Mouse (Mus musculus) embryo, embryonic 11.5 days (tissue): ENCODE measurements around the gene Arhgef33.
"Not testable (repeated sequence)": the region's sequence is repeated elsewhere in the genome, so short reads cannot be mapped to it uniquely, and the experiment has no call there.

ENCODE experiments used
- DNase-seq: peaks from one replicate; pipeline ENCODE4 v3.0.0-alpha.2; 2012; ENCODE audit warnings: low read depth, low spot score

Gene Arhgef33

GRCm38 (mm10) chr17:80307251-80307650, at the start of gene Arhgef33:
Gene Arhgef33, plus strand, starts transcription at chr17:80307407.
- DNase-seq, result no peak

DNA sequence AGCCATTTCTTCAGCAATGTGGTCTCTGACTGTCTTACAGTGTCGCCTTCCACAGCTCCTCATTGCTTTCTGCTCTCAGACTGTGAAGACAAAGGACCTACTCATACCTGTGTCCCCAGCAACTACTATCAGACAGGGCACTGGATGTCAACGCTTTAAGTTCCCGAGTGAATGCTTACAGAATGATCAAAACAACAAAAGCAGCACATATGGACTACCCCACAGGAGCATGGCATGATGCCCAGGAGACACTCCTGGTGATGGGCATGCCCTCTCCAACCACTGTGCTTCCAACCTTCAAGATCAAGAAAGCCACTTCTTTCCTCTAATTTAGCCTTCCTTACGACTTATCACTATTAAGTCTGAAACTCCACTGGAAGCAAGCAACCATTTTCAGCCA, 40.1 kb upstream of the Arhgef33 start:
- DNase-seq, result no peak

DNA sequence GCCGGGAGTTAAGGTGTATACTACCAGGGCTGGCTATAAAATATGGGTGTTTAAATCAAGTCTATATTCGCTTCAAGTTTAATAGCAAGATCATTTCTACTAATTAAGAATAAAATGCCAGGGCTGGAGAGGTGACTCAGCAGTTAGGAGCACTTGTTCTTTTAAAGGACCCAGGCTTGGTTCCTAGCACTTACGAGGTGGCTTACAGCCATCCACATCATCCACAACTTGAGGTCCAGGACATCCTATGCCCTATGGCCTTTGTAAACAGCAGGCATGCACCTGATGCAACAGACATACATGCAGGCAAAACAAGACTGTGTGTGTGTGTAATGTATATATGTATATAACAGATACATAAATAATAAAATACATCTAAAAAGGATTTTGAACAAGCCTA, 39.1 kb upstream of the Arhgef33 start:
- DNase-seq, result no peak

GRCm38 (mm10) chr17:80270622-80271021, 36.6 kb upstream of the Arhgef33 start:
- not testable (repeated sequence) for DNase-seq

DNA sequence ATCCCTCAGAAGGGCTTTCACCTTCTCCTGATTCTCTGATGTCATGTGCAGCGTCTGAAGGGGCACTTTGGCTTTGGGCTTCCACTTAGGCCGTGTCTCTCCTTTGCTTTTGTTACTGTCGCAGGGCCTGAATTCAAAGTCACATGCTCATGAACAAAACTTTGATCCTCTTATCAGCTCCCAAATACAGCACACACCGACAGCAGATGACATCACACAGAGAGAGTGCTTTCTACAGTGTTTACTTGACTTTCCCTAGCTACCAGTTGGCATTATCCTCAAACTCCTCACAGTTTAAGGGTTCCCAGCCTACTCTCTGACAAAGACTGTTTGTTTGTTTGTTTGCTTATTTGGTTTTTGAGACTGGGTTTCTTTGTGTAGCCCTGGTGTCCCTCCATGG, 29.0 kb upstream of the Arhgef33 start:
- no peak for DNase-seq

GRCm38 (mm10) chr17:80279340-80280070, 27.7 kb upstream of the Arhgef33 start:
- DNase-seq, result no peak

DNA sequence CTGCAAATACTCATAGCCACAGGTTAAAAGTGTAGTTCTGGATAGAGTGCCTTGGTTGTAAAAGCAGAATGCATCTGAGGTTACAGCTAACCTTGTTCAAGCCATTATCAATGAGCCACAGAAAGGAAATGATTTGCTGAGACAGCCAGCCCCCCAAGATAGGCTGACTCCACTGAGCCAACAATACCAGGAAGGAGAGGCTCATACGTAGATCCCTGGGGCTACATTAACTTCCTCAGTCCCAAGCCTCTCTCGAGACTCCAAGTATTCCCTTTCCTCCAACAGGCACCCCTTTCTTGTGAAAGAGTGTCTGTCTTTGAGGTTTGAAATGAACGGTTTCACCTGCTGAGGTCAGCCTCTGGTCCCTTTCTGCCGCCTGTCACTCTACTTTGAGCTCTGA, 22.8 kb upstream of the Arhgef33 start:
- no peak for DNase-seq

GRCm38 (mm10) chr17:80288012-80288411, 19.2 kb upstream of the Arhgef33 start:
- DNase-seq, result no peak

DNA sequence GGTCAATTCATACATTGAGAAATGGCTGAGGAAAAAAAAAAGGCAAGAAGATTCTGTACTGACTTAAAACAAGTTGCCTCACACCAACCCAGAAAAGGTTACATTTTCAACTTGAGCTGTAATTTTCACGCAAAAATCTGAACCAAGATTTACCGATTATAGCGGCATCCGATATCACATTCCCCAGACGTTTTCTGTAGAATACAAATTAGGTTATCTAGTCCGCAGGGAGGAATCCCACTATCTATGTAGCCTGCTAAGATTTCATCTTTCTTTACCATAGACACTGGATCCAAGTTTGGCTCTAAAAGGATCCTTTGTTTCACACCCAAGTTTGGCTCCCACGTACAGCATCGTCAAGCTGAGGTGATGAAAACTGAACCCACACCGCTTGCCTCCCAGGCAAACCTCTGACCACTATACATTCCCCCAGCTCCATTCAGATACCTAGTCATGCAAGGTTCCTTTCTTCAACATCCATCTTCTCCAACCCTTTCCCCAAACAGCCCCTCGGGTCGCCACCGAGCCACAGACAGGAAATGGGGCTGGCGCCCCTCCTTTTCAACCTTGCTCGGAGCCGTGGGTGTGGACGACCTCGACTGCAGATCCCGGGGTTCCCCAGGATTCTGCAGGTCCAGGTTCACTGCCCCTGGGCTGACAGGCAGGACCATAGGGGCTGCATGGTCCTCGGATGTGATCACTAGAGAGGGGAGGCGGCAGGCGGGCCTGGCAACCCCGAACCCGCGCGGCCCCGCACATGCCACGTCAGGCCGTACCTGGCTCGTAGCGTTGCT, 17.7 kb upstream of the Arhgef33 start:
- peak; percentile 17 for DNase-seq

DNA sequence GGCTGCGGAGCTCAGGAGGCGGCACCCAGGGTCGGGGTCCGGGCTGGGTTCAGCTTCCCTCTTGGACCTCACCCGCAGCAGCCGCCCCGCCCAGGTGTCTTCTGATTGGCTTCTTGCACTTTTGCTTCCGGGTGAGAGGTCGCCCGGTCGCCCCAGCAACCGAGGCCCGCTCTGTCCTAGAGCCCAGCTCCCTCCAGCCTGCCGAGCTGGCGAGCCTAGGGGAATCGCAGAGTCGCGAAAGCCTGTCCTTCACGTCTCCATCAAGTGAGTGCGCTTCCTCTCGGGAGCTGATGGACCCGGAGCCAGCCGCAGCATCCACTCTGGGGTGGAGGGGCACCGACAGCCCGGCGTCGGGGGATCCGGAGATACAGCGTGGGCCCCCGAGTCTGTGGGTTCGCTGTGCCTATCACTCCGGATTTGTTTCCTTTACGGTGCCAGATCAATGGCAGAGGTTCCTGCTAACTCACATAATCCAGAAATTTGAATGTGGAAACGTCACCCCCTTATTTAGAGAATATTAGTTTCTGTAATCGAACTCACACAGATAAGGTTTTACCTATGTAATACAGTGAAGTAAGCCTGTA, 17.0 kb upstream of the Arhgef33 start, which contains the start of the genes Morn2 and Dhx57:
Morn2 (plus strand) TSS at position 130 of the 584 bp plus-strand sequence.
Dhx57 (minus strand) TSS at position 403 of the 584 bp plus-strand sequence.
- DNase-seq, result peak; percentile 95

GRCm38 (mm10) chr17:80291148-80291547, 16.1 kb upstream of the Arhgef33 start:
- peak; percentile 38 for DNase-seq

DNA sequence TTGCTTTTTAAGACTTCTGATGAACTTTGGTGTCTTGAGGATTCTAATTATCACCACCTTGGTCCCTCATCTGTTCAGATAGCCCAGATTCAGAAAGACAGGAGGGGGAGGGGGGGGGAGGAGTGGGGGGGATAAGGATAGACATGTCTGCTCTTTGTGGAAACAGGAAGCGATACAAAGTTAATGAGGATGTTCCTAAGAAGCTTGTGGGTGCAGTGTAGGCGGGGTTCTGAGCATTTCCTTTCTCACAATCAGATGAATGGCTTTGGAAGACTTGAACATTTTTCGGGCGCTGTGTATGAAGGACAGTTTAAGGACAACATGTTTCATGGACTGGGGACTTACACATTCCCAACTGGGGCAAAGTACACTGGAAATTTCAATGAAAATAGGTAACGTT, 11.9 kb upstream of the Arhgef33 start:
- no peak for DNase-seq

GRCm38 (mm10) chr17:80298844-80299243, 8.4 kb upstream of the Arhgef33 start:
- no peak for DNase-seq

DNA sequence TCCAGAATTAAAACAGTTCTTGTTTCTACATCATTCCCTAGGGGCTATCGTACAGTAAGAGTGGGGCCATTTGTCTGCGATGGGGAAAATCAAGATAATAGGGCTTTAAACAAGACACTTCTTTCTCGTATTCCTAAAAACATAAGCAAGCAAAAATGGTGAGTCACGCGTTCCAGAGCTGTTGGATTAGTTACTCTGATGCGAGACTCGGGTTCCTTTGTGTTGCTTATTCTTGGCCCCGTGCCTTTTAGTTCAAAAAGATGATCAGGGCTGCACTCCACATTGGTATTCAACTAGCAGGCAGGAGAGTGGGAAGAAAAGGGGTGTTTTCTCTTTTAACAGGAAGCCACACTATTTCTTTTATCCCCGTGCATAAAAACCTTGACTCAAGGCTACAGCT, 4.6 kb downstream of the Arhgef33 start:
- DNase-seq, result no peak

DNA sequence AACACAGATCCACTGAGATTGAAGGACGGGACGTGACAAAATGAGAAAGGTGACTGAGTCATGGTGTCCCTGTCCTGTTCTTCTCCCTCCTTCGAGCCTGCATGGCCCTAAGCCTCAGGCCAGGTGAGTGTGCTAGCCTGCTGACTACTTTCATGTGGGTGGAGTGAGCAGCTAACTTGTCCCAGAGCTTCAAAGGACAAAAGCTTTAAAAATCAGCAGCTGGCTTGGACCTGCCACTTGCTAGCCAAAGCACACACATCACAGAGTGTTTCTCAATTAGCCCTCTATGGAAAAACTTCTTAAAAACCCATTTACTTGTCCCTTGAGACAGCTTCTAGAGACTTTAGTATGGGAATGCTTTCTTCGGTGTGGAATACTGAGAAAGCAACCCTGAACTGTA, 5.2 kb downstream of the Arhgef33 start:
- DNase-seq, result no peak

GRCm38 (mm10) chr17:80322228-80322627, 15.0 kb downstream of the Arhgef33 start:
- DNase-seq, result no peak

GRCm38 (mm10) chr17:80323015-80323414, 15.8 kb downstream of the Arhgef33 start:
- no peak for DNase-seq

GRCm38 (mm10) chr17:80323658-80324057, 16.5 kb downstream of the Arhgef33 start:
- no peak for DNase-seq

DNA sequence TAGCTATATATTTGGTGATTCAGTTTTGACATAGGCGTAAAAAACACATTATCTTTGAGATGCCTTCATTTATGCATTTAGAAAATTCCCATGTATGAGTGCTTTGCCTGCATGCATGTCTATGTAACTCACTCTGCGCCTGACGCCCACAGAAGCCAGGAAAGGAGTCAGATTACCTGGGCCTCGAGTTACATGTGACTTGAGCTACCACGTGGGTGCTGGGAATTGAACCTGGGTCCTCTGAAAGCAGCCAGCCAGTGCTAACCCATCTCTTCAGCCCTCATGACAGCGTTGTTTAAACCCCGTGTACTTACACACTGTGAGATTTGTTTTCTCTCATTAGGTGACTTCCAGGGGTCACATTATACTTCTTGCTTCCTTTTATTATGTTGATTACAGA, 17.3 kb downstream of the Arhgef33 start:
- no peak for DNase-seq

DNA sequence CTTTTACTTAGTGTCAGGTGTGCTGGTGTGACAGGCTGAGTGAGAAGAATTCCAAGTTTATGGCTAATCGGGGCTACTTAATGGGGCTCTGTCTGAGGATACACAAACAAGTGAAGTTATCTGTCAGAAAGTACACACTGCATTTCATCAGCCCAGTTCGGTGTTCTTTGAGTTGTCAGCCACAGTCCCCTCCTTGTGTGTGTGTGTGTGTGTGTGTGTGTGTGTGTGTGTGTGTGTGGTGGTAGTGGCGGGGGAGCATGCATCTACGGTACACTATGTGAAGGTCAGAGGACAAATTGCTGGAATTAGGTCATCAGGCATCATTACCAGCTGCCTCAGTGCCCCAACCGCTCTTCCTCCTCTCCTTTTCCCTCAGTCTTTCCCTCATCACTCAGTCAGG, 18.2 kb downstream of the Arhgef33 start:
- DNase-seq, result no peak

DNA sequence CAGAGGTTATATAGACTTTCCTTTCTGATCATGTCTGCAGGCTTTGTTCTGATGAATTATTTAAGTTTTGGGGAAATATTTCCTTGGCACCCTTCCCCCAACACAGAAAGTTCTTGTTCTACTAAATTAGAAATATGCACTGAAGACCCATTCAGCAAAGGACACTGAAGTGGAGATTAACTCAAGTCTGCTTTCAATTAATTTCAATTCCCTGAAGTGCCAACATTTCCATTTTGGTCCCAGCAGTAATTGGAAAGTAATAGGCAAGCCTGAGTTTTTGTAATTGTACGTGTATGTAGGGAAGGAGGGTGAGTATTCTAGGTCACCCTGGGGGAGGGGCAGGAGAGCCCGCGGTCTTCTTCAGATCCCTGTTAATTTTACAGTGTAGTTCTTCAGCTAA, 19.2 kb downstream of the Arhgef33 start:
- no peak for DNase-seq

DNA sequence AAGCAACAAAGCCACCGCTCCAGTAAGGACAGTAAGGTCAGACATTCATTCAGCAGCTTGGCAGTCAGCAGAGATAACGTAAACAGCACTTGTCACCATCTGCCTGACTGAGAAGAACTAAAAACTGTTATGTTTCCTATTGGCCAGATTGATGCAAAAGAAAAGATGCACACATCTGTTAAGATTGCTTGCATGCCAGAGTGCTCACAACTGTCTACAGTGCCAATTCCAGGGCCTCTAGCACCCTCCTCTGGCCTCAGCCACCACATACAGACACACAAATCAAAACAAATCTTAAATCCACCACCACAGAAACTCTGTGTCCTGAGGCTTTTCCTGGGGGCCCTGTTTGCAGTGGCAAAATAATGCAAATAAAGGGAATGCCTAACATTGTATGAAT, 25.2 kb downstream of the Arhgef33 start:
- no peak for DNase-seq

DNA sequence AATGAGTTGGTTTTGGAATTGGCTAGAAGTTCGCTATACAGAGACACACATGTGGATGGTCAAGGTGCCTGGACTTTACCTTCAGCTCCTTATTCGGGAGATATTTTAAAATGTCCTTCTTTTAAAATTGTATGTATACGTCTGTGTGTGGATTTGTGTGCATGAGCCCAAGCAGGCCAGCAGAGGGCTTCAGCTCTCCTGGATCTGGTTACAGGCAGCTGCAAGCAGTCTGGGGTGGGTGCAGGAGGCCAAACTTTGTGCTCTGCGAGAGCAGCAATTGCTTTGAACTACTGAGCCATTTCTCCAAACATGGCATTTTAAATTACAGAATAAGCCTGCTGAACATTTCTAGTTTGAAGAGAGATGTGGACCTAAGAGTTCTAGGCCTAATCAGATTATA, 38.1 kb downstream of the Arhgef33 start:
- DNase-seq, result no peak
